Mouse (Mus musculus) liver, embryonic 11.5 days (tissue): ENCODE measurements around the gene Crtc1. TPM values are rescaled to one million over a fixed set of nuclear protein-coding genes. Genes with fewer than 3 reads are reported as not detected.

Source experiments
- ATAC-seq: fragments of 200-750 bp; cut with Nextera tagmentation; replicated peaks from 2 replicates; pipeline ENCODE4 v1.8.0; 2017; ENCODE audit warnings: moderate number of reproducible peaks, mild to moderate bottlenecking, moderate TSS enrichment, moderate library complexity; ENCODE audit not compliant: low FRiP score
- DNase-seq: peaks from one replicate; pipeline ENCODE4 v3.0.0-alpha.2; 2017; ENCODE audit warnings: low spot score
- H3K27ac ChIP-seq: fragments of 300-500 bp; sonication (generic); 2 replicates; pipeline ENCODE4 v1.5.1; 2014; ENCODE audit warnings: mild to moderate bottlenecking, low read depth, low read length, control low read depth
- H3K27me3 ChIP-seq: fragments of 300-500 bp; sonication (generic); replicated peaks from 2 replicates; pipeline ENCODE4 v1.6.1; 2014; ENCODE audit warnings: low read length, mixed read lengths; ENCODE audit not compliant: control insufficient read depth, insufficient read depth
- H3K36me3 ChIP-seq: fragments of 300-500 bp; sonication (generic); 2 replicates; pipeline ENCODE4 v1.6.1; 2014; ENCODE audit warnings: mild to moderate bottlenecking, low read length, moderate library complexity, mixed read lengths; ENCODE audit not compliant: control insufficient read depth, insufficient read depth
- H3K4me1 ChIP-seq: fragments of 300-500 bp; sonication (generic); replicated peaks from 2 replicates; pipeline ENCODE4 v1.6.1; 2014; ENCODE audit warnings: low read length, mixed read lengths; ENCODE audit not compliant: control insufficient read depth, insufficient read depth
- H3K4me2 ChIP-seq: fragments of 300-500 bp; sonication (generic); 2 replicates; pipeline ENCODE4 v1.6.1; 2014; ENCODE audit warnings: mild to moderate bottlenecking, control low read depth, moderate library complexity
- H3K4me3 ChIP-seq: fragments of 300-500 bp; sonication (generic); 2 replicates; pipeline ENCODE4 v1.5.1; 2014; ENCODE audit warnings: low read depth, low read length, control low read depth
- H3K9ac ChIP-seq: fragments of 300-500 bp; sonication (generic); 2 replicates; pipeline ENCODE4 v1.6.1; 2014; ENCODE audit warnings: low read depth, low read length, control low read depth
- H3K9me3 ChIP-seq: fragments of 300-500 bp; sonication (generic); 2 replicates; pipeline ENCODE4 v1.6.1; 2016; ENCODE audit warnings: low read length, inconsistent platforms, mixed read lengths; ENCODE audit not compliant: control insufficient read depth
- WGBS: fragments of 180-500 bp; shearing (Covaris S2); extraction: QIAGEN DNeasy Blood & Tissue Kit; methylation state at CpG from one replicate; pipeline ENCODE4 v1.1.7; 2014; 5-methylcytosine and 5-hydroxymethylcytosine counted together
- polyA plus RNA-seq: library from polyadenylated mRNA; unstranded; fragments of >200 nt; fragmentation: Nextera tagmentation; extraction: Ambion mirVana; gene quantifications from 2 replicates; pipeline ENCODE4 v1.2.1, GENCODE M21; 2014

Gene Crtc1
- polyA plus RNA-seq, 1 experiment from 2014 or later, result 11.3 TPM

DNA sequence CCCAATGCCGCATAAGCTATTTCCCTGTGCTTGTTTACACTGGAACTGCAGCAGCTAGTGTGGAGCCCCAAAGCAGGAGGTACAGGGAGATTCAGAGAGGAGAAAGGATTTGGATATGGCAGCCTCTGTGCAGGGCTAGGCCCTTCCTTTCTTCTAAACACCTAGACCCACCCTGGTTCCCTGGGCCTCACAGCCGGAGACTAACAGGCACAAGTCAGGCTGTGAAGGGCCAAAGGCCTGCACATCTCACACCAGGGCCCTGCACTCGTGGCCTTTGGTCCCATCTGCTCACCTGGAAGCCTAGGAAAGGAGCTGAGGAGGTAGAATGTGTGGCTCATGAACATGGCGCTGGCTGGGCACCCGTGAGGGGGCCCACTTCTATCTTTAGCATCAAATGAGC, 43.2 kb downstream of the Crtc1 start:
- H3K36me3 ChIP-seq, result no peaks in the 10 kb centered on the region
- H3K4me3 ChIP-seq, result no peak overlapping the region
- no peak overlapping the region for H3K27ac ChIP-seq
- WGBS, result 80% methylated on average over 5 of the region's 5 CpGs
- no peaks in the 10 kb centered on the region for H3K9me3 ChIP-seq
- H3K9ac ChIP-seq, result no peak overlapping the region
- ATAC-seq (no peak), DNase-seq (no peak)
- no peaks in the 10 kb centered on the region for H3K4me1 ChIP-seq
- H3K27me3 ChIP-seq, result no peaks in the 10 kb centered on the region
- no peak overlapping the region for H3K4me2 ChIP-seq

GRCm38 (mm10) chr8:70395649-70396048, 43.7 kb downstream of the Crtc1 start:
- Histone ChIP-seq H3K27ac (no peak overlapping the region), H3K9ac (no peak overlapping the region), H3K4me3 (no peak overlapping the region), H3K4me2 (no peak overlapping the region), H3K36me3 (no peaks in the 10 kb centered on the region; the same call in 1 of the 2 replicates), H3K9me3 (no peaks in the 10 kb centered on the region), H3K4me1 (no peaks in the 10 kb centered on the region), H3K27me3 (no peaks in the 10 kb centered on the region)
- DNase-seq (no peak), ATAC-seq (no peak)
- 86% methylated on average over 5 of the region's 5 CpGs for WGBS

DNA sequence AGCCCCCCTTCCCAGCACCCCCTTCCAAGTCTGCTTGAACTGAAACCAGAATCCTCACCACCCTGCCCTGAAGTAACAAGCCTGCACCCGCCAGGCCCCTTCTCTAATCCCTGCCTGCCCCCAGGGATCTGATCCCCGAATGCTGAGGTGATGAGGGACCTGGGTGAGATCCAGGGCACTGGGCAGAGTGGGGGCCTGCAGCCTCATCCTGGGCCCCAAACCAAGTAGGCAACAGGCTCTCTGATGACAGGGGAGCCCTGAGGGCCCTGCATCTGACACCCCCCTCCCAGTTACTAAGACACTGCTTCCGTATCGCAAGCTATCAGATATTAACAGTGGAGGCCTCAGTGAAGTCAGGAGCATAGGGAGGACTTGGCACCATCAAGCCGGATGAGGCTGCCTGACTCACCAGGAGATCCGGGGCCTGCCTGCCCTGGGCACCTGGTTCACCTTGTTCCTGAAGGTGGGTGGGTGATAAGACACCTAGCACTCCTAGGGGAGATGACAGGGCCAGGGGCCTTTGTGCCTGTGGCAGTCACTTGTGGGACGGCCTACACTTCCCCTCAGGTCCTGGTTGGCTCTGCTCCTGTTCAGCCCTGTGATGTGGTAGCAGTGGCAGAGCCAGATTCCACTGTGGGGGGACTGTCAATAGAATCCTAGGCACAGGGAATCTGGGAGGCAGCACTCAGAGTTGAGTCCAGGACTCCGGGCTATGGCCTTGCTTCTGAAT, 44.9 kb downstream of the Crtc1 start:
- H3K4me2 ChIP-seq, result no peak overlapping the region
- H3K4me1 ChIP-seq, result no peaks in the 10 kb centered on the region
- no peak overlapping the region for H3K27ac ChIP-seq
- H3K36me3 ChIP-seq, result no peaks in the 10 kb centered on the region; the same call in 1 of the 2 replicates
- no peaks in the 10 kb centered on the region for H3K9me3 ChIP-seq
- 84% methylated on average over 8 of the region's 8 CpGs for WGBS
- DNase-seq (no peak), ATAC-seq (no peak)
- H3K4me3 ChIP-seq, result no peak overlapping the region
- H3K27me3 ChIP-seq, result no peaks in the 10 kb centered on the region
- no peak overlapping the region for H3K9ac ChIP-seq

- DNase-seq, result no peak
- Histone ChIP-seq H3K4me1 (no peaks in the 10 kb centered on the region), H3K4me2 (no peak overlapping the region), H3K27me3 (no peaks in the 10 kb centered on the region), H3K9ac (no peak overlapping the region), H3K36me3 (no peaks in the 10 kb centered on the region; the same call in 1 of the 2 replicates), H3K4me3 (no peak overlapping the region), H3K27ac (no peak overlapping the region), H3K9me3 (no peaks in the 10 kb centered on the region)
- WGBS, result 75% methylated on average over 5 of the region's 5 CpGs
- ATAC-seq, result no peak
Observed at GRCm38 (mm10) chr8:70393087-70393486, 46.3 kb downstream of the Crtc1 start.

DNA sequence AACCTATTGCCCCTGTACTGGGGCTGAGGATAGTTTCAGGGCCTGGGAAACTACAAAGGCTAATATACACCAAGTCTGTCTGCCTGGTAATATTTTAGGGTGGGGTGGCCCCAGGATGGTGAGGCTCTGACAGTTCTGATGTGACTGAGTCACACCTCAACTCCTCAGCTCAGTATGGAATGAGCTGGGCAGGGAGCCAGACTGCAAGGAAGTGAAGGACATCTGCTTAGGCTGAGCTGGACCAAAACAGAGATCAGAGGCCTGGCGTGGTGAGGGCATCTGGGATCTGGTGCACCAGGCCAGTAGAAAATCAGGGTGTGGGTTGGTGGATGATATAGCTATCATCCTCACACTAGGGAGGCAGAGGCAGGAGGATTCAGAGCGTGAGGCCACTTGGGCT, 49.7 kb downstream of the Crtc1 start:
- no peaks in the 10 kb centered on the region for H3K9me3 ChIP-seq
- no peaks in the 10 kb centered on the region for H3K4me1 ChIP-seq
- H3K27me3 ChIP-seq, result no peaks in the 10 kb centered on the region
- WGBS, result 91% methylated on average over 2 of the region's 2 CpGs
- no peak overlapping the region for H3K27ac ChIP-seq
- H3K4me3 ChIP-seq, result no peak overlapping the region
- ATAC-seq (no peak), DNase-seq (no peak)
- H3K4me2 ChIP-seq, result no peak overlapping the region
- no peak overlapping the region for H3K9ac ChIP-seq
- H3K36me3 ChIP-seq, result peaks cover 10% of the 10 kb centered on the region; the same call in 1 of the 2 replicates

- no peaks in the 10 kb centered on the region for H3K4me1 ChIP-seq
- no peak overlapping the region for H3K9ac ChIP-seq
- no peak overlapping the region for H3K4me2 ChIP-seq
- H3K27me3 ChIP-seq, result peaks cover 25% of the 10 kb centered on the region
- peaks cover 10% of the 10 kb centered on the region; the same call in 1 of the 2 replicates for H3K36me3 ChIP-seq
- WGBS, result 34% methylated on average over 3 of the region's 3 CpGs
- peak; percentile 48 for DNase-seq
- ATAC-seq, result peak; percentile 66; the same call in 1 of the 2 replicates
- no peaks in the 10 kb centered on the region for H3K9me3 ChIP-seq
- no peak overlapping the region for H3K27ac ChIP-seq
- no peak overlapping the region for H3K4me3 ChIP-seq
Observed at GRCm38 (mm10) chr8:70383287-70383686, 56.1 kb downstream of the Crtc1 start.

- DNase-seq (no peak), ATAC-seq (no peak)
- Histone ChIP-seq H3K4me1 (peaks cover 14% of the 10 kb centered on the region), H3K36me3 (no peaks in the 10 kb centered on the region), H3K27me3 (peaks cover 57% of the 10 kb centered on the region), H3K9ac (no peak overlapping the region), H3K9me3 (no peaks in the 10 kb centered on the region), H3K27ac (no peak overlapping the region), H3K4me2 (no peak overlapping the region), H3K4me3 (no peak overlapping the region)
- WGBS, result 84% methylated on average over 12 of the region's 12 CpGs
Observed at GRCm38 (mm10) chr8:70380069-70380468, 59.3 kb downstream of the Crtc1 start.

- Histone ChIP-seq H3K27me3 (peaks cover 88% of the 10 kb centered on the region), H3K4me3 (no peak overlapping the region), H3K4me2 (no peak overlapping the region), H3K9me3 (no peaks in the 10 kb centered on the region), H3K27ac (no peak overlapping the region), H3K9ac (no peak overlapping the region), H3K36me3 (no peaks in the 10 kb centered on the region), H3K4me1 (peaks cover 32% of the 10 kb centered on the region)
- no peak for DNase-seq
- ATAC-seq, result no peak
- 12% methylated on average over 15 of the region's 15 CpGs for WGBS
Observed at GRCm38 (mm10) chr8:70377049-70377448, 62.3 kb downstream of the Crtc1 start.

DNA sequence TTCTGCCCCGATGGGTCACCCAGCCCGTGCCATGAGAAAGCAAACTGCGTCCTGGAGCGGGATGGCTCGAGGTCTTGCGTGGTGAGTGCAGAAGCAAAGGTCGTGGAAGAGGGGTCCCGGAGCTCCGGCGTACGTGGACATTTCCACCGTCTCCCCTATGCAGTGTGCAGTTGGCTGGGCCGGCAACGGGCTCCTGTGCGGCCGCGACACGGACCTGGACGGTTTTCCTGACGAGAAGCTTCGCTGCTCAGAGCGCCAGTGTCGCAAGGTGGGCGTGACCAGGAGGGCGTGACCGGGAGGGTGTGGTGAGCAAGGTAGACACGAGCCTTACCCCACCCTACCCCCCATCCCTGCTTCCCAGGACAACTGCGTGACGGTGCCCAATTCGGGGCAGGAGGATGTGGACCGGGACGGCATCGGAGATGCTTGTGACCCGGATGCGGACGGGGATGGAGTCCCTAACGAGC, 63.1 kb downstream of the Crtc1 start:
- Histone ChIP-seq H3K4me3 (0 out of 2 replicates have a peak overlapping the region, but pooled peaks have one; percentile 21), H3K4me2 (peak overlapping the region; percentile 39; the same call in 1 of the 2 replicates), H3K27ac (no peak overlapping the region), H3K9ac (no peak overlapping the region), H3K9me3 (no peaks in the 10 kb centered on the region), H3K36me3 (no peaks in the 10 kb centered on the region), H3K27me3 (peaks cover 92% of the 10 kb centered on the region), H3K4me1 (peaks cover 32% of the 10 kb centered on the region)
- DNase-seq (no peak), ATAC-seq (no peak)
- WGBS, result 11% methylated on average over 37 of the region's 37 CpGs
